7 mouse cellular contexts compared by ENCODE assay signal in the genomic region with DNA sequence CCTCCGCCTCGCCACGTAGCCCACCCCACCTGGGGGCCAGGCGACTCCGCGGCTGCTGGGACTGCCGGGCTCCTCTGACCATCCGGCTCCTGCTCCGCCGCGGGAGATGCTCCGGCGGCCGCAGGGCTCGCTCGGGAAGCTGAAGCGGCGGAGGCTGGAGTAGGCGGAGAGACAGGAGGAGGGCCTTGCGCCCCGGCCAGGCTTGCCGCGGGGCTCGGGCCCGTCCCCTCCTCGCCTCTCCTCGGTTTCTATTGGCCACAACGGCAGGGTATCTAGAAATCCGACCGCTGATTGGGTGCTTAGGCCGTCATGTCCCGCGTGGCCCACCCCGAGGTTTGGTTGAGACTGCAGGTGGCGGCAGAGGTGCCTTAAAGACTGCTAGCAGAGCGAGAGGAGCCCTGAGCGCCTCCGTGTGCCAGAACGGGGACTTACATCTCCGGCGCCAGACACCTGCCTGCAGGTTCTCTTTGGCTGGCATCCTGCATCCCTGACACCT. TPM values are rescaled to one million over a fixed set of nuclear protein-coding genes. Genes with fewer than 3 reads are reported as not detected.
DNase-seq lines count a peak whose midpoint lies in the region; ATAC-seq lines count a peak whose summit lies in the region.

A gene (minus strand): TSS at position 174 of the 496 bp plus-strand sequence.

- no peaks in the 10 kb centered on the region for H3K9me3 ChIP-seq in intestine, embryonic 16.5 days (ENCODE audit: control insufficient read depth, low read length)
- no peaks in the 10 kb centered on the region for H3K9me3 ChIP-seq in midbrain, embryonic 11.5 days (ENCODE audit: control insufficient read depth, low read length)

- intact Hi-C loops in left cerebral cortex, postnatal 36 days (cut with DNase I), result loop anchor here (10.0 kb wide), 1 partner anchor 126 kb away; a partner anchor contains a TSS

- peak within 1 kb of the TSS; percentile 100 for H3K4me3 ChIP-seq in intestine, embryonic 16.5 days (ENCODE audit: low read length)
- H3K4me3 ChIP-seq in midbrain, embryonic 11.5 days (ENCODE audit: low read depth, low read length), result peak within 1 kb of the TSS; percentile 64

- under 1% methylated on average over 40 of the region's 41 CpGs for WGBS in intestine, embryonic 16.5 days
- WGBS in midbrain, embryonic 11.5 days, result under 1% methylated on average over 41 of the region's 41 CpGs

- H3K27me3 ChIP-seq in intestine, embryonic 16.5 days (replicated peaks; ENCODE audit: control insufficient read depth, insufficient read depth, low read length), result no peaks in the 10 kb centered on the region
- no peaks in the 10 kb centered on the region for H3K27me3 ChIP-seq in midbrain, embryonic 11.5 days (ENCODE audit: control insufficient read depth, insufficient read depth, low read length)

- H3K9ac ChIP-seq in intestine, embryonic 16.5 days (ENCODE audit: low read depth, low read length), result peak within 1 kb of the TSS; percentile 92
- H3K9ac ChIP-seq in midbrain, embryonic 11.5 days (ENCODE audit: low read length), result peak within 1 kb of the TSS; percentile 83

- no peaks in the 10 kb centered on the region for H3K36me3 ChIP-seq in intestine, embryonic 16.5 days (ENCODE audit: control insufficient read depth, insufficient read depth, low read length)
- no peaks in the 10 kb centered on the region for H3K36me3 ChIP-seq in midbrain, embryonic 11.5 days (ENCODE audit: control insufficient read depth, insufficient read depth, low read length)

- H3K4me2 ChIP-seq in intestine, embryonic 16.5 days (ENCODE audit: low read depth, low read length), result peak within 1 kb of the TSS; percentile 86
- H3K4me2 ChIP-seq in midbrain, embryonic 11.5 days, result peak within 1 kb of the TSS; percentile 74

- H3K4me1 ChIP-seq in intestine, embryonic 16.5 days (ENCODE audit: control insufficient read depth, insufficient read depth, low read length), result peaks cover 5% of the 10 kb centered on the region; the same call in 1 of the 2 replicates
- H3K4me1 ChIP-seq in midbrain, embryonic 11.5 days (ENCODE audit: control insufficient read depth, insufficient read depth, low read length), result peaks cover 11% of the 10 kb centered on the region

- ATAC-seq in intestine, embryonic 16.5 days, result peak; percentile 100
- peak; percentile 100 for ATAC-seq in midbrain, embryonic 11.5 days (ENCODE audit: low FRiP score)

- peak; percentile 99 for DNase-seq in adrenal gland, adult 8-10 months
- peak; percentile 95 for DNase-seq in embryo, embryonic 9.5 days (ENCODE audit: extremely low spot score)
- peak; percentile 91 to 96 for DNase-seq in gastrocnemius, postnatal 4 days (ENCODE audit: low spot score in 2 of 2)
- peak; percentile 98 to 99 for DNase-seq in left cerebral cortex, postnatal 36 days (ENCODE audit: low spot score in 2 of 2)
- peak; percentile 98 for DNase-seq in midbrain, embryonic 11.5 days (ENCODE audit: low spot score, missing footprints)
- DNase-seq in skeletal muscle tissue, adult 2 months (ENCODE audit: low read depth, low spot score), result peak; percentile 96

- peak within 1 kb of the TSS; percentile 91 for H3K27ac ChIP-seq in intestine, embryonic 16.5 days (ENCODE audit: low read length)
- peak within 1 kb of the TSS; percentile 89 for H3K27ac ChIP-seq in midbrain, embryonic 11.5 days (ENCODE audit: low read depth, low read length)

RNA-seq across cellular contexts. Expression of the gene that starts here (rescaled TPM):
- total RNA-seq in adrenal gland, adult 8-10 months (2022), result 10 to 100 TPM in 2 of 4 experiments, 1 to 10 TPM in 2; 7.0 to 17.9 (median 13.1) TPM
- total RNA-seq in gastrocnemius, postnatal 4 days (2021), result 10 to 100 TPM; 13.6 to 14.2 TPM
- 3.9 and 4.2 TPM in 2 replicates for polyA plus RNA-seq in intestine, embryonic 16.5 days (2015; fragmentation: Nextera tagmentation; extraction: Ambion mirVana)
- total RNA-seq in left cerebral cortex, postnatal 36 days (2021), result 10 to 100 TPM; 59.9 to 60.5 TPM
- 8.1 and 8.2 TPM in 2 replicates for polyA plus RNA-seq in midbrain, embryonic 11.5 days (2014; fragmentation: Nextera tagmentation; extraction: Ambion mirVana)

Comparison
In these comparisons a context has a peak if more than half of its experiments do, and no peak if none do; other contexts are left out.
1. Peak in every context shown above with its lines: DNase-seq, ATAC-seq, H3K4me3 ChIP-seq and H3K27ac ChIP-seq.